21 mouse cellular contexts compared by ENCODE assay signal in genomic region chr12:118128116-118128515, GRCm38 (mm10).
"Had no signal": no experiment of that assay in that cellular context is flagged by ENCODE, and none has a peak within 500 bp of the region (broad histone marks: within the 10 kb centered on the region; RNA-seq: fewer than 3 reads in every experiment).

No protein-coding gene starts in this region.

- DNase-seq: liver, embryonic 13.5 days; lung, adult 18-20 months; lung, embryonic 14.5 days; lung, postnatal 10 days; lung, postnatal 4 days; midbrain, embryonic 14.5 days; retina, postnatal 1 day; right cerebral cortex, adult 18-20 months; right cerebral cortex, postnatal 25 days; right cerebral cortex, postnatal 4 days; thymus, adult 2 months; thymus, postnatal 36 days had no signal

- H3K27ac ChIP-seq: liver, embryonic 13.5 days; liver, embryonic 15.5 days; midbrain, embryonic 10.5 days; midbrain, embryonic 12.5 days; neural tube, embryonic 13.5 days; neural tube, embryonic 15.5 days; stomach, embryonic 15.5 days; stomach, postnatal 0 days had no signal

- H3K9ac ChIP-seq: liver, embryonic 13.5 days; liver, embryonic 15.5 days; lung, embryonic 14.5 days; midbrain, embryonic 12.5 days; neural tube, embryonic 13.5 days; neural tube, embryonic 15.5 days; stomach, embryonic 15.5 days had no signal

- H3K9me3 ChIP-seq: liver, embryonic 13.5 days; liver, embryonic 15.5 days; midbrain, embryonic 10.5 days; midbrain, embryonic 12.5 days; neural tube, embryonic 13.5 days; neural tube, embryonic 15.5 days; stomach, embryonic 15.5 days had no signal

- H3K4me3 ChIP-seq: liver, embryonic 13.5 days; liver, embryonic 15.5 days; midbrain, embryonic 10.5 days; midbrain, embryonic 12.5 days; myocyte; neural tube, embryonic 13.5 days; neural tube, embryonic 15.5 days; stomach, embryonic 15.5 days had no signal

- H3K4me1 ChIP-seq: liver, embryonic 13.5 days; liver, embryonic 15.5 days; midbrain, embryonic 10.5 days; midbrain, embryonic 12.5 days; neural tube, embryonic 13.5 days; neural tube, embryonic 15.5 days; stomach, embryonic 15.5 days had no signal

- H3K36me3 ChIP-seq: liver, embryonic 13.5 days; liver, embryonic 15.5 days; midbrain, embryonic 10.5 days; midbrain, embryonic 12.5 days; neural tube, embryonic 13.5 days; neural tube, embryonic 15.5 days; stomach, embryonic 15.5 days had no signal

- H3K27me3 ChIP-seq: liver, embryonic 13.5 days; liver, embryonic 15.5 days; midbrain, embryonic 12.5 days; neural tube, embryonic 13.5 days; neural tube, embryonic 15.5 days; stomach, embryonic 15.5 days had no signal

- ATAC-seq: midbrain, embryonic 16.5 days had no signal

- H3K4me2 ChIP-seq: liver, embryonic 13.5 days; liver, embryonic 15.5 days; lung, embryonic 14.5 days; midbrain, embryonic 12.5 days; neural tube, embryonic 13.5 days; neural tube, embryonic 15.5 days; stomach, embryonic 15.5 days had no signal
